Mouse (Mus musculus) B cell, adult 2 months (primary cell): ENCODE measurements around the gene Adamtsl1.

Experiments
- DNase-seq, 2 experiments: peaks; one replicate each; pipeline ENCODE4 v3.0.0; 2022

Adamtsl1 gene

GRCm38 (mm10) chr4:86241854-86242424, 728.0 kb downstream of the Adamtsl1 start:
- DNase-seq: no peak

- no peak for DNase-seq
These were observed 756.1 kb downstream of the Adamtsl1 start for GRCm38 (mm10) chr4:86270085-86270484.

GRCm38 (mm10) chr4:86273703-86274355, 759.9 kb downstream of the Adamtsl1 start:
- no peak for DNase-seq

- DNase-seq: no peak
These were observed 760.7 kb downstream of the Adamtsl1 start for GRCm38 (mm10) chr4:86274663-86275062.

- no peak for DNase-seq
These were observed 762.2 kb downstream of the Adamtsl1 start for GRCm38 (mm10) chr4:86276021-86276813.

- no peak for DNase-seq
These were observed 764.6 kb downstream of the Adamtsl1 start for GRCm38 (mm10) chr4:86278546-86278945.

GRCm38 (mm10) chr4:86286572-86286971, 772.6 kb downstream of the Adamtsl1 start:
- DNase-seq: no peak

- DNase-seq: no peak
These were observed 774.3 kb downstream of the Adamtsl1 start for GRCm38 (mm10) chr4:86288264-86288663.

GRCm38 (mm10) chr4:86289511-86290273, 775.7 kb downstream of the Adamtsl1 start:
- DNase-seq: no peak

- DNase-seq: no peak
These were observed 780.9 kb downstream of the Adamtsl1 start for GRCm38 (mm10) chr4:86294828-86295251.

GRCm38 (mm10) chr4:86301469-86301868, 787.5 kb downstream of the Adamtsl1 start:
- DNase-seq: no peak

GRCm38 (mm10) chr4:86302095-86302494, 788.1 kb downstream of the Adamtsl1 start:
- DNase-seq: no peak

- no peak for DNase-seq
These were observed 792.8 kb downstream of the Adamtsl1 start for GRCm38 (mm10) chr4:86306753-86307152.

- DNase-seq: no peak
These were observed 795.2 kb downstream of the Adamtsl1 start for GRCm38 (mm10) chr4:86309178-86309577.

- no peak for DNase-seq
These were observed 797.1 kb downstream of the Adamtsl1 start for GRCm38 (mm10) chr4:86310806-86311730.

- DNase-seq: no peak
These were observed 798.4 kb downstream of the Adamtsl1 start for GRCm38 (mm10) chr4:86312366-86312765.

- no peak for DNase-seq
These were observed 800.5 kb downstream of the Adamtsl1 start for GRCm38 (mm10) chr4:86314442-86314841.

GRCm38 (mm10) chr4:86315122-86315521, 801.1 kb downstream of the Adamtsl1 start:
- no peak for DNase-seq

- no peak for DNase-seq
These were observed 804.1 kb downstream of the Adamtsl1 start for GRCm38 (mm10) chr4:86317916-86318542.

GRCm38 (mm10) chr4:86325411-86325810, 811.4 kb downstream of the Adamtsl1 start:
- DNase-seq: no peak

- no peak for DNase-seq
These were observed 812.0 kb downstream of the Adamtsl1 start for GRCm38 (mm10) chr4:86326003-86326402.
